Mouse (Mus musculus) CH12F3 (cell line): ENCODE measurements around the gene Osbpl9.

Source experiments
- in situ Hi-C: fragments of 300-500 bp; cut with MboI; formaldehyde crosslinking; loops from 2 replicates; pipeline ENCODE4 v1.14.3; 2020; ENCODE audit warnings: low sequenced_read_pairs

Gene Osbpl9

GRCm38 (mm10) chr4:109052282-109052681, 149.8 kb downstream of the Osbpl9 start:
- in situ Hi-C loops = no loop called here

GRCm38 (mm10) chr4:109048258-109048657, 153.8 kb downstream of the Osbpl9 start:
- in situ Hi-C loops = no loop called here

- in situ Hi-C loops = no loop called here
These were observed 158.3 kb downstream of the Osbpl9 start for GRCm38 (mm10) chr4:109043756-109044155.

- in situ Hi-C loops = no loop called here
These were observed 158.8 kb downstream of the Osbpl9 start for GRCm38 (mm10) chr4:109043294-109043693.

- in situ Hi-C loops = no loop called here
These were observed 159.3 kb downstream of the Osbpl9 start for GRCm38 (mm10) chr4:109042739-109043138.

GRCm38 (mm10) chr4:109036327-109036726, 165.7 kb downstream of the Osbpl9 start:
- in situ Hi-C loops = no loop called here

- in situ Hi-C loops = no loop called here
These were observed 171.8 kb downstream of the Osbpl9 start for GRCm38 (mm10) chr4:109030266-109030665.

- in situ Hi-C loops = no loop called here
These were observed 172.2 kb downstream of the Osbpl9 start for GRCm38 (mm10) chr4:109029857-109030256.

GRCm38 (mm10) chr4:109026543-109026942, 175.5 kb downstream of the Osbpl9 start:
- in situ Hi-C loops = no loop called here

GRCm38 (mm10) chr4:109025061-109025460, 177.0 kb downstream of the Osbpl9 start:
- in situ Hi-C loops = no loop called here

- in situ Hi-C loops = no loop called here
These were observed 180.1 kb downstream of the Osbpl9 start for GRCm38 (mm10) chr4:109021976-109022375.

GRCm38 (mm10) chr4:109019301-109019700, 182.8 kb downstream of the Osbpl9 start:
- in situ Hi-C loops = no loop called here

- in situ Hi-C loops = no loop called here
These were observed 184.6 kb downstream of the Osbpl9 start for GRCm38 (mm10) chr4:109017441-109017840.

GRCm38 (mm10) chr4:109014091-109014490, 188.0 kb downstream of the Osbpl9 start:
- in situ Hi-C loops = no loop called here
